Mouse (Mus musculus): Measurements from ENCODE around the gene Bsn.

DNA sequence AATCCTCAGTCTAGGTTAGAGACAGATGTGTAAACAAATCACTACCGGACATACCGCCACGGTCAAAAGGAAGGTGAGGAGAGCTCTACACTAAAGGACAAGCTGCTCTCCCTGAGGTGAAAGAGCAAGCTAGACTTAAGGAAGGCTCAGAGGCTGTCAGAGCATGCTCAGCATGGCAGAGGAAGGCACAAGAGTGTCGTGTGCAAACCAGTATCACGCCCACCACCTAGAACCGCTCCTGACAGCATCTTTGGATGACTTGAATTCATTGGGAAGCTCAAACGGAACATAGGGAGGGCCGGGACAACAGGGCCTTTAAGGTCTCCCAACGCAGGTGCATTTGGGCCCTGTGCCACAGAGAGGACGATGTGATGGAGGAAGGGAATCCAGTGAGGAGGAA lies 48.8 kb downstream of the Bsn start:
- TF ChIP-seq CTCF (IDR thresholded peaks at IDR 0.05; ENCODE audit: low read depth, low read length), result no peak
- TF ChIP-seq POLR2A (IDR thresholded peaks at IDR 0.05; ENCODE audit: borderline replicate concordance, low read depth, low read length), result no peak
